In the genomic region with DNA sequence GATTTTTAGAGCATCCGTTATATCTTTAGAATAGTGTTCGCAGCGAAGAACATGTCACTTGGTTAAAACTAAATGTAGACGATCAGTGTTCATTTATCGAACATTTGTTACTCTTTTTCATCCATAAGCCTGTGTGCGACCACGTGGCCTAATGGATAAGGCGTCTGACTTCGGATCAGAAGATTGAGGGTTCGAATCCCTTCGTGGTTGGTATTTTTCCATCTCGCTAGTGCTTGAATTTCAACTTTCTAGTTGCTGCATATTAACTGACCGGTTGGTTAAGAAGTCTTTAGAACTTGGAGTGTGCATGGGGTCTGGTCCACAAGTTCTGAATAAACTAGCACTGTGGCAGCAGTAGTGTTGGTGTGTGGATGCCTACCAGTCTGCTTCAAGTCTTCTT, we compare ENCODE assay signal across 8 mouse cellular contexts. TPM values are rescaled to one million over a fixed set of nuclear protein-coding genes. Genes with fewer than 3 reads are reported as not detected.
DNase-seq lines count a peak whose midpoint lies in the region; ATAC-seq lines count a peak whose summit lies in the region.

No protein-coding gene starts in this region.

- peak; percentile 73; the same call in 1 of the 2 replicates for ATAC-seq in intestine, embryonic 14.5 days (replicated peaks; ENCODE audit: low FRiP score, low TSS enrichment, low read depth)
- peak; percentile 76 for ATAC-seq in megakaryocyte-erythroid progenitor cell, adult 5-6 weeks (replicated peaks; ENCODE audit: low FRiP score, low TSS enrichment, poor library complexity, severe bottlenecking)

- H3K36me3 ChIP-seq in intestine, embryonic 14.5 days (ENCODE audit: control insufficient read depth, insufficient read depth, low read length) = no peaks in the 10 kb centered on the region

- peak; percentile 88 for DNase-seq in adrenal gland, adult 2 months
- DNase-seq in embryo, embryonic 10.5 days (ENCODE audit: low spot score) = peak; percentile 98
- DNase-seq in gastrocnemius, postnatal 25 days = peak; percentile 39
- DNase-seq in intestine, embryonic 14.5 days (ENCODE audit: low spot score) = peak; percentile 93
- DNase-seq in left cerebral cortex, postnatal 10 days (ENCODE audit: extremely low spot score in 1 of 2, low spot score in 2 of 2) = peak; percentile 66 to 85
- peak; percentile 62 for DNase-seq in right cerebral cortex, postnatal 14 days
- DNase-seq in urinary bladder, postnatal 4 days (ENCODE audit: low spot score in 2 of 2) = peak; percentile 46 to 74

- H3K4me1 ChIP-seq in intestine, embryonic 14.5 days (replicated peaks; ENCODE audit: control insufficient read depth, insufficient read depth, low read length) = peaks cover 7% of the 10 kb centered on the region; the same call in 1 of the 2 replicates

- H3K27me3 ChIP-seq in intestine, embryonic 14.5 days (replicated peaks; ENCODE audit: control insufficient read depth, insufficient read depth, low read length) = 0 out of 2 replicates have a peak, but pooled peaks cover 4% of the 10 kb centered on the region

- intact Hi-C loops in left cerebral cortex, postnatal 10 days (cut with DNase I) = loop anchor here (5.0 kb wide), 4 partner anchors 43 to 107 kb away; no protein-coding TSS in a partner anchor

- peak overlapping the region; percentile 35 for H3K9ac ChIP-seq in intestine, embryonic 14.5 days (ENCODE audit: low read length)

- no peaks in the 10 kb centered on the region for H3K9me3 ChIP-seq in intestine, embryonic 14.5 days (ENCODE audit: control insufficient read depth, low read length)

- H3K4me3 ChIP-seq in intestine, embryonic 14.5 days (ENCODE audit: low read depth, low read length) = peak overlapping the region; percentile 62

- 2% methylated on average over 13 of the region's 13 CpGs for WGBS in intestine, embryonic 14.5 days

- peak overlapping the region; percentile 76 for H3K4me2 ChIP-seq in intestine, embryonic 14.5 days (ENCODE audit: low read length)

- no peak overlapping the region for H3K27ac ChIP-seq in intestine, embryonic 14.5 days (ENCODE audit: low read depth)

RNA-seq across cellular contexts. Expression of gene Gpx5, which starts 13.0 kb away (rescaled TPM):
- not detected for total RNA-seq in adrenal gland, adult 2 months (2021)
- polyA plus RNA-seq in adrenal gland, adult 2 months (2012; rRNA removed) = not detected in 2 replicates
- not detected for total RNA-seq in gastrocnemius, postnatal 25 days (2021)
- not detected in 2 replicates for polyA plus RNA-seq in intestine, embryonic 14.5 days (2014; fragmentation: Nextera tagmentation; extraction: Ambion mirVana)
- total RNA-seq in left cerebral cortex, postnatal 10 days (2021) = not detected
- total RNA-seq in megakaryocyte-erythroid progenitor cell, adult 5-6 weeks (2014; fragmentation: Nextera tagmentation) = not detected in 2 replicates
- total RNA-seq in megakaryocyte-erythroid progenitor cell, adult 5-6 weeks (2017) = not detected in 2 replicates

RNA-seq across cellular contexts. Expression of gene Gpx6, which starts 32.4 kb away (rescaled TPM):
- not detected for total RNA-seq in adrenal gland, adult 2 months (2021)
- not detected in 2 replicates for polyA plus RNA-seq in adrenal gland, adult 2 months (2012; rRNA removed)
- not detected for total RNA-seq in gastrocnemius, postnatal 25 days (2021)
- 0.43 TPM in 1 of 2 replicates, not detected in the other for polyA plus RNA-seq in intestine, embryonic 14.5 days (2014; fragmentation: Nextera tagmentation; extraction: Ambion mirVana)
- not detected for total RNA-seq in left cerebral cortex, postnatal 10 days (2021)
- total RNA-seq in megakaryocyte-erythroid progenitor cell, adult 5-6 weeks (2014; fragmentation: Nextera tagmentation) = not detected in 2 replicates
- not detected in 2 replicates for total RNA-seq in megakaryocyte-erythroid progenitor cell, adult 5-6 weeks (2017)

Comparison
In these comparisons a context has a peak if more than half of its experiments do, and no peak if none do; other contexts are left out.
1. DNase-seq: peak in every context shown above with its lines; median percentile 98 in embryo, embryonic 10.5 days; 93 in intestine, embryonic 14.5 days; 88 in adrenal gland, adult 2 months; 76 in left cerebral cortex, postnatal 10 days; 62 in right cerebral cortex, postnatal 14 days; 60 in urinary bladder, postnatal 4 days; 39 in gastrocnemius, postnatal 25 days.